In genomic region chrX:11998934-11999336, GRCm38 (mm10) we compare ENCODE assay signal across 8 mouse cellular contexts.
DNase-seq lines count a peak whose midpoint lies in the region; ATAC-seq lines count a peak whose summit lies in the region.

No protein-coding gene starts in this region.

- H3K36me3 ChIP-seq in forebrain, embryonic 15.5 days, result no peaks in the 10 kb centered on the region
- H3K36me3 ChIP-seq in hindbrain, embryonic 10.5 days, result no peaks in the 10 kb centered on the region
- no peaks in the 10 kb centered on the region for H3K36me3 ChIP-seq in midbrain, embryonic 10.5 days

- H3K9ac ChIP-seq in forebrain, embryonic 15.5 days (replicated peaks), result peak overlapping the region; percentile 49

- 4% methylated on average over 41 of the region's 41 CpGs for WGBS in forebrain, embryonic 15.5 days
- 1% methylated on average over 41 of the region's 41 CpGs for WGBS in hindbrain, embryonic 10.5 days
- WGBS in midbrain, embryonic 10.5 days, result 4% methylated on average over 30 of the region's 41 CpGs

- H3K4me2 ChIP-seq in forebrain, embryonic 15.5 days (replicated peaks), result peak overlapping the region; percentile 65

- DNase-seq in MN1 (ENCODE audit: low spot score) (peak; percentile 90), adipocyte (ENCODE audit: low spot score) (no peak)
- DNase-seq in c-Kit-positive CD71-negative TER-119-negative erythroid progenitor cells, embryonic 14.5 days (ENCODE audit: low read depth), result peak; percentile 46
- peak; percentile 77 for DNase-seq in hindbrain, embryonic 10.5 days (ENCODE audit: low spot score)
- DNase-seq in left cerebral cortex, postnatal 4 days, result peak; percentile 57
- peak; percentile 78 for DNase-seq in midbrain, embryonic 10.5 days (ENCODE audit: low spot score)
- DNase-seq in right cerebral cortex, postnatal 25 days, result peak; percentile 29

- intact Hi-C loops in left cerebral cortex, postnatal 4 days (cut with DNase I), result no loop called here

- no peaks in the 10 kb centered on the region for H3K9me3 ChIP-seq in forebrain, embryonic 15.5 days
- no peaks in the 10 kb centered on the region for H3K9me3 ChIP-seq in hindbrain, embryonic 10.5 days
- no peaks in the 10 kb centered on the region for H3K9me3 ChIP-seq in midbrain, embryonic 10.5 days (replicated peaks)

- peaks cover 3% of the 10 kb centered on the region for H3K27me3 ChIP-seq in forebrain, embryonic 15.5 days
- peaks cover 98% of the 10 kb centered on the region for H3K27me3 ChIP-seq in hindbrain, embryonic 10.5 days (ENCODE audit: insufficient read depth, poor library complexity, severe bottlenecking)
- H3K27me3 ChIP-seq in midbrain, embryonic 10.5 days (ENCODE audit: low read depth, poor library complexity, severe bottlenecking), result peaks cover 100% of the 10 kb centered on the region

- H3K27ac ChIP-seq in forebrain, embryonic 15.5 days (replicated peaks), result peak overlapping the region; percentile 82
- peak overlapping the region; percentile 84 for H3K27ac ChIP-seq in hindbrain, embryonic 10.5 days
- peak overlapping the region; percentile 86 for H3K27ac ChIP-seq in midbrain, embryonic 10.5 days (replicated peaks)

- peak; percentile 68 for ATAC-seq in forebrain, embryonic 15.5 days (replicated peaks)

- H3K4me1 ChIP-seq in forebrain, embryonic 15.5 days, result peaks cover 49% of the 10 kb centered on the region
- peaks cover 59% of the 10 kb centered on the region for H3K4me1 ChIP-seq in hindbrain, embryonic 10.5 days (replicated peaks)
- H3K4me1 ChIP-seq in midbrain, embryonic 10.5 days, result peaks cover 58% of the 10 kb centered on the region

- peak overlapping the region; percentile 40 for H3K4me3 ChIP-seq in forebrain, embryonic 15.5 days
- peak overlapping the region; percentile 48 for H3K4me3 ChIP-seq in hindbrain, embryonic 10.5 days
- H3K4me3 ChIP-seq in midbrain, embryonic 10.5 days, result peak overlapping the region; percentile 51
